Mouse (Mus musculus) erythroblast, embryonic 14.5 days (primary cell): Measurements from ENCODE around the gene Dnmt3a.

Experiments
- GATA1 ChIP-seq: IDR thresholded peaks from 2 replicates; pipeline ENCODE4 v1.6.1; 2012; ENCODE audit warnings: low read length, inconsistent platforms, mixed read lengths
- TAL1 ChIP-seq: IDR thresholded peaks from 3 replicates; pipeline ENCODE4 v1.6.1; 2012; ENCODE audit warnings: low read length, inconsistent platforms, mixed read lengths

GRCm38 (mm10) chr12:3776015-3776414 is 29.8 kb upstream of the Dnmt3a start:
- TF ChIP-seq TAL1 (no peak), GATA1 (no peak)
